Mouse (Mus musculus) kidney, adult 2 months (tissue): ENCODE measurements around the gene Idh2.

Experiments used
- CTCF ChIP-seq: fragments of 200-500 bp; conservative IDR thresholded peaks from 2 replicates; pipeline ENCODE4 v1.5.1; 2011; ENCODE audit warnings: low read depth, mild to moderate bottlenecking, control low read depth, low read length, moderate library complexity, mixed read lengths; ENCODE audit not compliant: insufficient read depth, insufficient read length
- POLR2A ChIP-seq: fragments of 200-500 bp; IDR thresholded peaks from one replicate; pipeline ENCODE4 v1.6.1; 2011; ENCODE audit warnings: low read depth, low read length, control low read depth

- TF ChIP-seq POLR2A (no peak), CTCF (no peak)
These were observed 39.1 kb downstream of the Idh2 start for GRCm38 (mm10) chr7:80075946-80076583.
